Mouse (Mus musculus) forebrain, embryonic 16.5 days (tissue): ENCODE measurements around the gene Cep104. TPM values are rescaled to one million over a fixed set of nuclear protein-coding genes. Genes with fewer than 3 reads are reported as not detected.

Experiments used
- ATAC-seq: fragments of 200-750 bp; cut with Nextera tagmentation; 2 replicates; pipeline ENCODE4 v1.8.0; 2017; ENCODE audit warnings: mild to moderate bottlenecking, moderate library complexity
- H3K27ac ChIP-seq: fragments of 300-500 bp; sonication (generic); 2 replicates; pipeline ENCODE4 v1.5.1; 2014; ENCODE audit warnings: low read length, control low read depth
- H3K27me3 ChIP-seq: fragments of 300-500 bp; sonication (generic); replicated peaks from 2 replicates; pipeline ENCODE4 v1.6.1; 2014; ENCODE audit warnings: low read length; ENCODE audit not compliant: control insufficient read depth, insufficient read depth
- H3K36me3 ChIP-seq: fragments of 300-500 bp; sonication (generic); 2 replicates; pipeline ENCODE4 v1.6.1; 2014; ENCODE audit not compliant: control insufficient read depth, insufficient read depth
- H3K4me1 ChIP-seq: fragments of 300-500 bp; sonication (generic); replicated peaks from 2 replicates; pipeline ENCODE4 v1.6.1; 2014; ENCODE audit warnings: low read length; ENCODE audit not compliant: control insufficient read depth, insufficient read depth
- H3K4me2 ChIP-seq: fragments of 300-500 bp; sonication (generic); 2 replicates; pipeline ENCODE4 v1.6.1; 2014; ENCODE audit warnings: mild to moderate bottlenecking, low read length, control low read depth
- H3K4me3 ChIP-seq: fragments of 300-500 bp; sonication (generic); replicated peaks from 2 replicates; pipeline ENCODE4 v1.5.1; 2014; ENCODE audit warnings: mild to moderate bottlenecking, low read length, control low read depth
- H3K9ac ChIP-seq: fragments of 300-500 bp; sonication (generic); replicated peaks from 2 replicates; pipeline ENCODE4 v1.6.1; 2014; ENCODE audit warnings: low read depth, low read length, control low read depth
- H3K9me3 ChIP-seq: fragments of 300-500 bp; sonication (generic); 2 replicates; pipeline ENCODE4 v1.6.1; 2016; ENCODE audit warnings: low read length; ENCODE audit not compliant: control insufficient read depth
- WGBS: fragments of 180-500 bp; shearing (Covaris S2); extraction: QIAGEN DNeasy Blood & Tissue Kit; methylation state at CpG from one replicate; pipeline ENCODE4 v1.1.7; 2014; 5-methylcytosine and 5-hydroxymethylcytosine counted together
- polyA plus RNA-seq: library from polyadenylated mRNA; unstranded; fragments of >200 nt; fragmentation: Nextera tagmentation; extraction: Ambion mirVana; gene quantifications from 2 replicates; pipeline ENCODE4 v1.2.1, GENCODE M21; 2015

The Cep104 gene
- polyA plus RNA-seq, 1 experiment from 2014 or later: 23.5 TPM

DNA sequence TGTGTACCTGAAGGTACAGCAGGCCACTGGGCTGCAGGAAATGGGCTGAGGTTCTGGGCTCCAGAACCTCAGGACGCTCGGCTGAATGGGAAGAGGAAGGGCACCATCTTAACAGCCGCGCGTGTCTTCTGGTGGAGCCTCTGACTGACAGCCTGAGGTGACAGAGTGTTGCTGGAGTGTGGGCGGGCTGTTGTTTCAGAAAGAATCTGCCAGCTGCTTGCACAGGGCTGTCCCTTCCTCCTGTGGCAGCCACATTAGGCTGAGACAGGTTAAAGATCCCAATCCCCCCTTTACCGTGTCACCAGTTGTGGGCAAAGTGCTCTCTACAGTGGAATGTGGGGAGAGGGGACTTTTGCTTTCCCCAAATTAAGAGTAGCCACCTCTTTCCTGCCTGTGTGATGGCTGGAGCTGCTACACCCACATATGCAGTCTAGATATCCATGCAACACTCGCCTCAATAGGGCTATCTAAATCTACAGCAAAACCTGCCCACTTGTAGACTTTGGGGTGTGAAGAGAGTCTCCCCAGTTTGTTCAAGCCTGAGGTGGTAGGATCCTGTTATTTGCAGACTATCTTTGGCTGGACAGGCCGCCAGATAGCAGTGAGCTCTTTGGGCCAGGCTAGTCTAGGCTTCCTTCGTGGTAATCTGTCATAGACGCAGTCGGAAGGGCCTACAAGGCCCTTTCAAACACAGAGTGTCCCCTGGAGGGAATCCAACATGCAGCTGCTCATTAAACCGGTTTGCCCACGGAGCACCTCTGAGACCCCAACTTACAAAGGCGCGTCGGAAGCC, 49.9 kb downstream of the Cep104 start:
- no peaks in the 10 kb centered on the region for H3K9me3 ChIP-seq
- H3K9ac ChIP-seq: no peak overlapping the region
- peaks cover 16% of the 10 kb centered on the region for H3K27me3 ChIP-seq
- no peak overlapping the region for H3K4me3 ChIP-seq
- no peak overlapping the region for H3K4me2 ChIP-seq
- ATAC-seq: no peak
- WGBS: 37% methylated on average over 17 of the region's 17 CpGs
- H3K4me1 ChIP-seq: peaks cover 7% of the 10 kb centered on the region
- peaks cover 14% of the 10 kb centered on the region; the same call in 1 of the 2 replicates for H3K36me3 ChIP-seq
- H3K27ac ChIP-seq: no peak overlapping the region

DNA sequence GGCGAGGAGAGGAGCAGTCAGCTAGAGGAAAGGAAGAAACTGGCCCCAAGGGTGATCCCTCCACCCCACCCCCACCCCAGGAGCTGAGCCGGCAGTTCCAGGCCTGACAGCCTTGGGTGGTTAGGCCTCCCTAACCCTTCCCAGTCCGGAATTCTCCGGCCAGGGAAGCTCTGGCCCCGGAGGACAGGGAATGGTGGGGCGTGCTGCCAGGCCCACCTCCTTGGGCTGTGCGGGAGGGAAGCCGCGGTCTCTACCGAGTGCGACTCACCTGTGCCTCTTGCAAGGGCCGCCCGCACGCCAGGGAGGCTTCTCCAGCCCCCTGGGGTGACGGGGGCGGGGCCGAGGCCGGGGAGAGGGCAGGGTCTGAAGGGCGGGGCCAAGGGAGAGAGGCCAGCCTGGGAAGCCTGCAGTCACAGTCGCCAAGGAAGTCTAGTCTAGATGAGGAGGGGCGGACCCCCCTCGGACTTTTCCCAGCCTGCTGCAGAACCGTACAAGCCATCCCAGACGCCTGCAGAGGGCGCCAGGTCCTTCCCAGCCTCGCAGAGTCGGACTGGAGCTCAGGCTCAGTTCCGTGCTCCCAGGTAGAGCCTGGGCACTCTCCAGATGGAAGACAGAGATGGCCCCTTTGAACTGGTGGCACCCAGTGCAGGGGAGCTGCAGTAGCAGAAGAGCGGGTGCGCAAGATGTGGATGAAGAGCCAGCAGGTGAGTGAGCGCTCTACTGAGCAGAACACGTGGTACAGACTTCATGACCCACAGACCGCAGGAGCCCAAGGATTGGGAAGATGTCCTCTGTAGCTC, 50.8 kb downstream of the Cep104 start, which contains the start of gene Smim1:
Gene Smim1 (minus strand): TSS at position 590 of the 800 bp plus-strand sequence.
- no peak within 1 kb of the TSS for H3K27ac ChIP-seq
- WGBS: 1% methylated on average over 33 of the region's 33 CpGs
- H3K4me3 ChIP-seq: peak within 1 kb of the TSS; percentile 18
- peak within 1 kb of the TSS; percentile 42 for H3K4me2 ChIP-seq
- H3K27me3 ChIP-seq: peaks cover 16% of the 10 kb centered on the region
- peaks cover 7% of the 10 kb centered on the region for H3K4me1 ChIP-seq
- H3K9ac ChIP-seq: no peak within 1 kb of the TSS; the same call in 1 of the 2 replicates
- H3K9me3 ChIP-seq: no peaks in the 10 kb centered on the region
- peaks cover 9% of the 10 kb centered on the region; the same call in 1 of the 2 replicates for H3K36me3 ChIP-seq
- ATAC-seq: peak; percentile 41

DNA sequence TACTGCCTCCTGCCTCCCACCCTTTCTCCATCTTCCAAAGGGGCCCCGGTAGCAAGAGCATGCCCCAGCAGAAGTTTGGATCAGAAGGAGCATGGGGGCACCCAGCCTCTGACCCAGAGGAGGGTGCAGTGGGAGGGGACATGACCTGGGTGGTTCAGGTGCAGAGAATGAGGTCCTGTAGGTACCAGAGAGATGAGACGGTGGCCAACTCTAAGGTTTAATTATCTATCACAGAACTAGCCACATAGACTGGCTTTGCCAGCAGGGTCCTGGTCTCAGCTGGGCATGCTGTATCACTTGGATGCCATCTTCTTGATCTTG, 51.4 kb downstream of the Cep104 start:
- Histone ChIP-seq H3K4me1 (peaks cover 7% of the 10 kb centered on the region), H3K27ac (no peak overlapping the region), H3K27me3 (peaks cover 16% of the 10 kb centered on the region), H3K9ac (no peak overlapping the region), H3K36me3 (peaks cover 8% of the 10 kb centered on the region; the same call in 1 of the 2 replicates), H3K4me2 (0 out of 2 replicates have a peak overlapping the region, but pooled peaks have one; percentile 42), H3K9me3 (no peaks in the 10 kb centered on the region), H3K4me3 (no peak overlapping the region; the same call in 1 of the 2 replicates)
- no peak for ATAC-seq
- 26% methylated on average over 2 of the region's 2 CpGs for WGBS

DNA sequence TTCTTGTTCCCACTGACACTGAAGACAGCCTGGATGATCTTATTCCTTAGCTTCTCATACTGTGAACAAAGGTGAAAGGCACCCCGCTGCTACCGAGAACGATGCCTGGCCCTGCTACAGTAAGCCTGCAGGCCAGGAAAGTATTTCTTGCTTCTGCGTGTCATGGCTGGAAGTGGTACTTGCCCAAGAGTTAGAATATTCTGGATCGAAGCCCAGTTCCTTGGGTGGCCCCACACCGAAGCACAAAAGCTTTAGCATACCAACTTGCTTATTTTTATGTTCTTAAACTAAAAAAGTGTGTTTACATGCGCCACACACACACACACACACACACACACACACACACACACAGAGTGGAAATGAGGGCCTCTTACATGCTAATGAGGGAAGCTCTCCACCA, 53.1 kb downstream of the Cep104 start:
- Histone ChIP-seq H3K9ac (no peak overlapping the region), H3K27me3 (peaks cover 16% of the 10 kb centered on the region), H3K9me3 (no peaks in the 10 kb centered on the region), H3K27ac (no peak overlapping the region), H3K4me1 (peaks cover 7% of the 10 kb centered on the region), H3K36me3 (no peaks in the 10 kb centered on the region), H3K4me3 (no peak overlapping the region), H3K4me2 (no peak overlapping the region)
- ATAC-seq: no peak
- 69% methylated on average over 7 of the region's 7 CpGs for WGBS

DNA sequence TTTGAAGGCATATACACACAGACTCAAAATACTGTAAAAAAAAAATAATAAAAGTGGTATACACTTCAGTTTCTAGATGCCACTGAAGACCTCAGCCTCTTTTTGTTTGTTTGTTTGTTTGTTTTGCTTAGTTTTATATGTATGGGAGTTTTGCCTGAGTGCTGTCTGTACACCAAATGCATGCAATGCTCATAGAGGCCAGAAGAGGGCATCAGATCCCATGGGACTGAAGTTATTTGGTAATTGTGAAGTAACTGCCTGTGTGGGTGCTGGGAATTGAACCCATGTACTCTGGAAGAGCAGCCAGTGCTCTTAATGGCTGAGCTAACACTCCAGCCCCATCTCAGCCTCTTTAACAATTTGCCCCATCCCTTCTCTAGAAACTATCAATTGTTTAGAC, 53.7 kb downstream of the Cep104 start:
- Histone ChIP-seq H3K36me3 (no peaks in the 10 kb centered on the region), H3K4me2 (no peak overlapping the region)
- ATAC-seq: no peak

DNA sequence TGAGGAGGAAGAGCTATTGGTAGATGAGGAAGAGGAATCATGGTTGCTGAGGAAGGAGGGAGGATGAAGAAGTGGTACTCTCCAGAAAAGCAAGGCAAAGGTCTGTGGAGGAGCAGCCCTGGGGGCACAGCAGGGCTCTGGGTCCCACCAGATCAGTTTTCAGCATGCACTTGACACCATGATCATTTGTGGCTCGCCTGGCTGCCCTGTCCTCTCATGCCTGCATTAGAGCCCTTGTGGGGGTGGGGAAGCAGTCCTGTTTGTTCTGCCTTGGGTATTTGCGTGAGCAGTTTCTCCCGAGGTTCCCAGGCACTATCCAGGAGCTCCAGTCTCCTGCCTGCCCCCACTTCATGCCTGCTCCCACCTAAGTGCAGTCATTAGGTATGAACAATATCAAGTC, 62.1 kb downstream of the Cep104 start:
- 53% methylated on average over 3 of the region's 3 CpGs for WGBS
- H3K4me2 ChIP-seq: no peak overlapping the region
- H3K27ac ChIP-seq: no peak overlapping the region
- H3K4me1 ChIP-seq: no peaks in the 10 kb centered on the region
- no peaks in the 10 kb centered on the region for H3K27me3 ChIP-seq
- no peak for ATAC-seq
- H3K9me3 ChIP-seq: no peaks in the 10 kb centered on the region
- H3K4me3 ChIP-seq: no peak overlapping the region
- H3K36me3 ChIP-seq: no peaks in the 10 kb centered on the region
- H3K9ac ChIP-seq: no peak overlapping the region

More for the DNA sequence above, 53.7 kb downstream of the Cep104 start:
- H3K27ac ChIP-seq: no peak overlapping the region
- peaks cover 7% of the 10 kb centered on the region for H3K4me1 ChIP-seq
- no peak overlapping the region for H3K4me3 ChIP-seq
- peaks cover 16% of the 10 kb centered on the region for H3K27me3 ChIP-seq
- no peak overlapping the region for H3K9ac ChIP-seq
- no peaks in the 10 kb centered on the region for H3K9me3 ChIP-seq

DNA sequence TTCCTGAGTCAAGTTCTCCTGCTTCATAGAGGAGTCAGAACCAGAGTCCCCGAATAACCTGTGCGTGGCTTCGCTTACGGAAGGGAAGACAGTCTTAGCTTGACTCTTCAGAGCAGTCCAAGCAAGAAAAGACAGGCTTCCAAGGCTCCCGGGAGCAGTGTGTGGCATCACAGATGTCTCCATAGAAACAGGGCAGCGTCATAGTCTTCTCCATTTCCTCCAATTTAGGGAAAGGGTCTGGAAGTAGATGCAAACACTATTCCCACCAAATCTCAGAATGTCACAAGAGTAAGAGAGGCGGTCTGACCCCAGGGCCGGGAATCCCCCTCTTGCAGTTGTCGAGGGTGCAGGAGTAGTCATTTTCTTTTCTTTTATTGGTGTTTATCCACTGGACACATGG, 67.6 kb downstream of the Cep104 start, which contains the start of gene Ccdc27:
Gene Ccdc27 (minus strand): TSS at position 101 of the 400 bp plus-strand sequence.
- no peaks in the 10 kb centered on the region for H3K36me3 ChIP-seq
- no peak within 1 kb of the TSS for H3K27ac ChIP-seq
- no peaks in the 10 kb centered on the region for H3K9me3 ChIP-seq
- no peaks in the 10 kb centered on the region for H3K27me3 ChIP-seq
- no peak for ATAC-seq
- H3K4me2 ChIP-seq: no peak within 1 kb of the TSS
- 84% methylated on average over 9 of the region's 9 CpGs for WGBS
- no peak within 1 kb of the TSS for H3K9ac ChIP-seq
- H3K4me3 ChIP-seq: no peak within 1 kb of the TSS
- no peaks in the 10 kb centered on the region for H3K4me1 ChIP-seq

DNA sequence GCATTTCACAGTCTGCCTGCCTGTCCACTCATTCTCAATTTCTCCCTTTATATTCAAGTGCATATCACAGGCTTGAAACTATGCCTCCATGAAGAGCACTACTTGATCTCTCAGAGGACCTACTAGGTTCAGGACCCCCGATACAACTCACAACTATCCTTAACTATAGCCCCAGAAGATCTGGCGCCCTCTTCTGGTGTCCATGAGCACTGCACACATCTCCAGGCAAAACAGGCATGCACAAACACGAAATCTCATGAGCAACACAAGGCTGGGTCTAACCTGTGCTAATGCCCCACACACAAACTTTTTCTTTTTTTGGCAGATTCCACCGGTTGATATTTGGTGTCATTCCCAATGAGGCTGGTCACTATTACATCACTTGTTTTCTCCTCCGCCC, 70.8 kb downstream of the Cep104 start:
- Histone ChIP-seq H3K36me3 (no peaks in the 10 kb centered on the region), H3K27me3 (no peaks in the 10 kb centered on the region), H3K9ac (no peak overlapping the region), H3K4me2 (no peak overlapping the region), H3K9me3 (no peaks in the 10 kb centered on the region), H3K4me1 (no peaks in the 10 kb centered on the region), H3K4me3 (no peak overlapping the region), H3K27ac (no peak overlapping the region)
- WGBS: 69% methylated on average over 5 of the region's 5 CpGs
- no peak for ATAC-seq

DNA sequence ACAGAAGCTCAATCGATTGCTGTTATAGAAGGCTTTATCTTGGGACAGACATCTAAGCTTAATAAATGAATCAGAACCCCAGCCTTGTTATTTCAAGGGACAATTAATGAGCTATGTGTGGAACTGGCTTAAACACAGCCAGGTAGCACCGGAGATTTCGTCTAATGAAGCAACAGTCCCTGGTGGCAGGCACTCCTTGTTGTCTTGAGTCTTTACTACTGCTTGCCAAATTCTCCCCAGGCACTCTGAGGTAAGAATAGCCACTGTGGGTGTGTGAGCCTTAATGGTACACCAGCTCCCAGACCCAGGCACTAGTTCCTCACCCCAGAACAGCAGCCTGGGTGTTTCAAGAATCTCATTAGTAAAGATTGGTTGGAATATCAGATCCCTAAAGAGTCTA, 76.4 kb downstream of the Cep104 start:
- no peak overlapping the region for H3K4me2 ChIP-seq
- WGBS: 68% methylated on average over 3 of the region's 3 CpGs
- H3K9me3 ChIP-seq: no peaks in the 10 kb centered on the region
- H3K4me3 ChIP-seq: no peak overlapping the region
- H3K4me1 ChIP-seq: no peaks in the 10 kb centered on the region
- H3K36me3 ChIP-seq: no peaks in the 10 kb centered on the region
- ATAC-seq: no peak
- H3K27me3 ChIP-seq: no peaks in the 10 kb centered on the region
- H3K9ac ChIP-seq: no peak overlapping the region
- H3K27ac ChIP-seq: no peak overlapping the region
